ENCODE assay signal across 8 mouse cellular contexts in the genomic region with DNA sequence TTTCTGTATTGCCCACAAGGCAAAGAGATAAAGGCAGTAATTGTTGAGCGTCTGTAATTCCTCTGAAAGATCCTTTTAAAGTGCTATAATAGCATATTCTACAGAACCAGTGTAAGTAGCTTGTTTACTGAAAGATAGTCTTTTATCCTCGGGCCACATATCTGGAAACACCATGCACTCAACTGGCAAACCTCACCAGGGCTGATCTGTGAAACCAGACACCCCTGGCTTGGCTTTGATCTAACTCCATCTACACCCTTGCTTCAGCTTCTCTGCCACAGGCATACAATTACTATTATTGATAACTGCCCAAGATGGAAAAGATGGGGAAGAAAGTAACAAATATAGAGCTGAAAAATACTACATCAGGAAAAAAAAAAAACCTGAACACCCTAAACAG. TPM values are rescaled to one million over a fixed set of nuclear protein-coding genes. Genes with fewer than 3 reads are reported as not detected.
DNase-seq lines count a peak whose midpoint lies in the region; ATAC-seq lines count a peak whose summit lies in the region.

No protein-coding gene starts in this region.

- H3K27ac ChIP-seq in neural tube, embryonic 11.5 days (ENCODE audit: low read depth, low read length), result no peak overlapping the region

- H3K27me3 ChIP-seq in neural tube, embryonic 11.5 days (ENCODE audit: control insufficient read depth, insufficient read depth, low read length), result no peaks in the 10 kb centered on the region

- peak overlapping the region; percentile 6 for H3K4me2 ChIP-seq in neural tube, embryonic 11.5 days (ENCODE audit: low read depth)

- no peaks in the 10 kb centered on the region for H3K9me3 ChIP-seq in neural tube, embryonic 11.5 days (ENCODE audit: control insufficient read depth, low read length)

- H3K9ac ChIP-seq in neural tube, embryonic 11.5 days (ENCODE audit: low read length), result no peak overlapping the region

- peak; percentile 13 for DNase-seq in adrenal gland, postnatal 14 days
- no peak for DNase-seq in adrenal gland, adult 18-20 months (ENCODE audit: low spot score in 2 of 2)
- DNase-seq in neural tube, embryonic 11.5 days (ENCODE audit: low spot score), result no peak
- DNase-seq in neural tube, embryonic 10.5 days (ENCODE audit: extremely low spot score, low spot score), result no peak
- DNase-seq in liver, result peak; percentile 38
- peak; percentile 17 to 28 for DNase-seq in spleen, postnatal 10 days (ENCODE audit: low spot score in 2 of 2)
- DNase-seq in urinary bladder, postnatal 36 days (ENCODE audit: low spot score in 2 of 2), result no peak
- DNase-seq in cerebellum, adult 9-11 months, result no peak

- no peaks in the 10 kb centered on the region; the same call in none of the 2 replicates for H3K36me3 ChIP-seq in neural tube, embryonic 11.5 days (ENCODE audit: control insufficient read depth, insufficient read depth, low read length)

- H3K4me1 ChIP-seq in neural tube, embryonic 11.5 days (ENCODE audit: control insufficient read depth, insufficient read depth, low read length), result peaks cover 4% of the 10 kb centered on the region; the same call in 1 of the 2 replicates

- 65% methylated on average over 2 of the region's 2 CpGs for WGBS in neural tube, embryonic 11.5 days

- ATAC-seq in neural tube, embryonic 11.5 days (ENCODE audit: insufficient read depth, low FRiP score, low TSS enrichment), result peak; percentile 21; the same call in 1 of the 2 replicates

- peak overlapping the region; percentile 79 for H3K4me3 ChIP-seq in neural tube, embryonic 11.5 days (ENCODE audit: low read depth, low read length)

RNA-seq across cellular contexts. Expression of a gene that starts 0.4 kb away (rescaled TPM):
- 33.1 and 33.6 TPM in 2 replicates for total RNA-seq in adrenal gland, postnatal 14 days (2021)
- total RNA-seq in adrenal gland, adult 18-20 months (2021), result 10 to 100 TPM; 30.9 to 37.9 TPM
- polyA plus RNA-seq in neural tube, embryonic 11.5 days (2014; fragmentation: Nextera tagmentation; extraction: Ambion mirVana), result 43.8 and 45.1 TPM in 2 replicates

RNA-seq across cellular contexts. Expression of a gene that starts 31.5 kb away (rescaled TPM):
- total RNA-seq in adrenal gland, postnatal 14 days (2021), result not detected in 2 replicates
- not detected for total RNA-seq in adrenal gland, adult 18-20 months (2021)
- not detected in 2 replicates for polyA plus RNA-seq in neural tube, embryonic 11.5 days (2014; fragmentation: Nextera tagmentation; extraction: Ambion mirVana)

RNA-seq across cellular contexts. Expression of a gene that starts 32.2 kb away (rescaled TPM):
- 16.7 and 17.2 TPM in 2 replicates for total RNA-seq in adrenal gland, postnatal 14 days (2021)
- 10 to 100 TPM; 13.4 to 15.3 TPM for total RNA-seq in adrenal gland, adult 18-20 months (2021)
- 126 and 128 TPM in 2 replicates for polyA plus RNA-seq in neural tube, embryonic 11.5 days (2014; fragmentation: Nextera tagmentation; extraction: Ambion mirVana)

Comparison
In these comparisons a context has a peak if more than half of its experiments do, and no peak if none do; other contexts are left out.
1. DNase-seq: peak in adrenal gland, postnatal 14 days (single experiment), liver (single experiment) and spleen, postnatal 10 days (2 of 2); none in adrenal gland, adult 18-20 months (0 of 2), neural tube, embryonic 11.5 days (single experiment), neural tube, embryonic 10.5 days (single experiment), urinary bladder, postnatal 36 days (0 of 2) and cerebellum, adult 9-11 months (single experiment).